Mouse (Mus musculus): ENCODE measurements around the gene Cntn4.

GRCm38 (mm10) chr6:106300179-106300578 is 622.7 kb downstream of the Cntn4 start:
- TF ChIP-seq EP300 (optimal IDR thresholded peaks at IDR 0.05) (no peak), CTCF (IDR thresholded peaks at IDR 0.05; ENCODE audit: low read depth) (no peak)
